Mouse (Mus musculus) CH12.LX (cell line): ENCODE measurements around the gene Gins3.

ENCODE experiments used
- CTCF ChIP-seq, 2 experiments: IDR thresholded peaks in 1 of 2; conservative IDR thresholded peaks in 1 of 2; 2 replicates each; pipeline ENCODE4 v1.5.1; 2011 to 2012; ENCODE audit warnings: low read depth in 2 of 2, low read length in 2 of 2, improper control_type of control experiment in 1 of 2, inconsistent platforms in 1 of 2, mild to moderate bottlenecking in 1 of 2, moderate library complexity in 1 of 2
- EP300 ChIP-seq: IDR thresholded peaks from 2 replicates; pipeline ENCODE4 v1.6.1; 2011; ENCODE audit warnings: low read length, improper control_type of control experiment
- POLR2A ChIP-seq: IDR thresholded peaks from 2 replicates; pipeline ENCODE4 v1.6.1; 2011; ENCODE audit warnings: low read depth, mild to moderate bottlenecking, improper control_type of control experiment, low read length
- POLR2AphosphoS2 ChIP-seq: IDR thresholded peaks from 2 replicates; pipeline ENCODE4 v1.6.1; 2011; ENCODE audit warnings: low read depth, low read length, improper control_type of control experiment
- TCF12 ChIP-seq: IDR thresholded peaks from 2 replicates; pipeline ENCODE4 v1.6.1; 2014; ENCODE audit warnings: low read depth, mild to moderate bottlenecking, inconsistent platforms, low read length, improper control_type of control experiment
- USF2 ChIP-seq: conservative IDR thresholded peaks from 2 replicates; pipeline ENCODE4 v1.6.1; 2011; ENCODE audit warnings: low read depth, low read length, improper control_type of control experiment
- ZC3H11A ChIP-seq: IDR thresholded peaks from 2 replicates; pipeline ENCODE4 v1.6.1; 2012; ENCODE audit warnings: low read depth, mild to moderate bottlenecking, inconsistent platforms, low read length, improper control_type of control experiment

DNA sequence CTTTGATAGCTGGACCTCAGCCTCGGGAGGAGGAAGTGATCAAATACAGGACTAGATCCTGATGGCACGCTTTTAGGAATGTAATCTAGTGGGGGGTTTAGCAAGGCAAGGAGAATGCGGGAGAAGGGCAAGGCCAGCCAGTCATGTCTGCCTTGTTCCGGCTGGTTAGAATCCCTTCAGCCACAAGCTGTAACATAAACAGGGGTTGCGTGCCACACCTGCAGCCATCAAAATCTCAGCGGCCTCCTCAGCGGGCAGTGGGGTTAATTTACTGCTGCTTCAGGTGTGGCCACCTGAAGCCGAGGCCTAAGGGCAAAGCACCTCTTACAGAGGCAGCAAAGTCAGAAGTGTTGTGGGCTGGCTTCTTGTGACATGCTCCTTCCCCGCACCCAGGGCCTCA lies 43.4 kb downstream of the Gins3 start, which contains the start of gene Ndrg4:
- TF ChIP-seq POLR2AphosphoS2 (no peak), USF2 (no peak), CTCF (conservative IDR thresholded peaks at IDR 0.05 in 1 of 2, IDR thresholded peaks at IDR 0.05 in 1 of 2; ENCODE audit: low read depth in 2 of 2, low read length in 2 of 2) (no peak), ZC3H11A (no peak), EP300 (no peak), POLR2A (no peak), TCF12 (no peak)
